22 mouse cellular contexts compared by ENCODE assay signal in genomic region chr17:10087192-10087886, GRCm38 (mm10).
DNase-seq lines count a peak whose midpoint lies in the region; ATAC-seq and TF ChIP-seq lines count a peak whose summit lies in the region.
"Had no signal": no experiment of that assay in that cellular context is flagged by ENCODE, and none has a peak within 500 bp of the region (broad histone marks: within the 10 kb centered on the region; RNA-seq: fewer than 3 reads in every experiment).

No protein-coding gene starts in this region.

- no peak overlapping the region for H3K4me2 ChIP-seq in heart, embryonic 11.5 days
- H3K4me2 ChIP-seq in heart, embryonic 15.5 days, result no peak overlapping the region
- no peak overlapping the region for H3K4me2 ChIP-seq in liver, postnatal 0 days (ENCODE audit: low read depth, low read length)
- H3K4me2 ChIP-seq: embryonic facial prominence, embryonic 13.5 days; forebrain, embryonic 13.5 days; hindbrain, embryonic 15.5 days; kidney, embryonic 15.5 days had no signal

- 32% methylated on average over 7 of the region's 7 CpGs for WGBS in heart, embryonic 11.5 days (ENCODE audit: insufficient replicate concordance)
- 34% methylated on average over 7 of the region's 7 CpGs for WGBS in heart, embryonic 15.5 days
- 57% methylated on average over 7 of the region's 7 CpGs for WGBS in liver, postnatal 0 days (ENCODE audit: insufficient replicate concordance)

- ATAC-seq in heart, embryonic 11.5 days (replicated peaks; ENCODE audit: insufficient number of reproducible peaks, low FRiP score, low TSS enrichment), result 0 out of 2 replicates have a peak, but pooled peaks have one; percentile 26
- peak; percentile 39; the same call in 1 of the 2 replicates for ATAC-seq in heart, embryonic 15.5 days (replicated peaks; ENCODE audit: insufficient number of reproducible peaks, insufficient read depth, low FRiP score, low read depth)
- ATAC-seq in liver, postnatal 0 days, result no peak
- ATAC-seq: CD4-positive, CD25-positive, alpha-beta regulatory T cell, adult 4 months; forebrain, embryonic 13.5 days; forebrain, postnatal 0 days had no signal

- peaks cover 2% of the 10 kb centered on the region; the same call in 1 of the 2 replicates for H3K9me3 ChIP-seq in heart, embryonic 11.5 days (replicated peaks; ENCODE audit: control insufficient read depth, low read length)
- no peaks in the 10 kb centered on the region; the same call in 1 of the 2 replicates for H3K9me3 ChIP-seq in heart, embryonic 15.5 days (replicated peaks)
- H3K9me3 ChIP-seq in liver, postnatal 0 days (ENCODE audit: low read length), result peaks cover 5% of the 10 kb centered on the region; the same call in 1 of the 2 replicates
- H3K9me3 ChIP-seq: embryonic facial prominence, embryonic 13.5 days; forebrain, embryonic 13.5 days; G1E; hindbrain, embryonic 15.5 days had no signal

- no peak overlapping the region for H3K4me3 ChIP-seq in heart, embryonic 11.5 days (ENCODE audit: low read depth, low read length)
- no peak overlapping the region for H3K4me3 ChIP-seq in heart, embryonic 15.5 days
- H3K4me3 ChIP-seq in liver, postnatal 0 days (ENCODE audit: low read depth, low read length), result no peak overlapping the region
- H3K4me3 ChIP-seq: embryonic facial prominence, embryonic 13.5 days; forebrain, embryonic 13.5 days; hindbrain, embryonic 15.5 days; kidney, embryonic 15.5 days had no signal

- 0 out of 2 replicates have a peak overlapping the region, but pooled peaks have one; percentile 47 for H3K27ac ChIP-seq in heart, embryonic 11.5 days (ENCODE audit: low read depth, low read length)
- peak overlapping the region; percentile 53; the same call in 1 of the 2 replicates for H3K27ac ChIP-seq in heart, embryonic 15.5 days
- peak overlapping the region; percentile 6; the same call in 1 of the 2 replicates for H3K27ac ChIP-seq in liver, postnatal 0 days (ENCODE audit: low read depth)
- H3K27ac ChIP-seq: embryonic facial prominence, embryonic 13.5 days; forebrain, embryonic 13.5 days; hindbrain, embryonic 15.5 days; kidney, embryonic 15.5 days had no signal

- no peaks in the 10 kb centered on the region for H3K27me3 ChIP-seq in heart, embryonic 11.5 days (ENCODE audit: control insufficient read depth, insufficient read depth, low read length)
- no peaks in the 10 kb centered on the region for H3K27me3 ChIP-seq in heart, embryonic 15.5 days
- H3K27me3 ChIP-seq in liver, postnatal 0 days (ENCODE audit: insufficient read depth, low read length), result no peaks in the 10 kb centered on the region
- H3K27me3 ChIP-seq: embryonic facial prominence, embryonic 13.5 days; forebrain, embryonic 13.5 days; hindbrain, embryonic 15.5 days; kidney, embryonic 15.5 days had no signal

- H3K4me1 ChIP-seq in heart, embryonic 11.5 days (ENCODE audit: control insufficient read depth, insufficient read depth, low read length), result peaks cover 8% of the 10 kb centered on the region; the same call in 1 of the 2 replicates
- H3K4me1 ChIP-seq in heart, embryonic 15.5 days (replicated peaks), result peaks cover 13% of the 10 kb centered on the region
- H3K4me1 ChIP-seq in liver, postnatal 0 days (ENCODE audit: insufficient read depth), result no peaks in the 10 kb centered on the region
- H3K4me1 ChIP-seq: forebrain, embryonic 13.5 days; hindbrain, embryonic 15.5 days; kidney, embryonic 15.5 days had no signal

- no peaks in the 10 kb centered on the region for H3K36me3 ChIP-seq in heart, embryonic 11.5 days (ENCODE audit: control insufficient read depth, insufficient read depth, low read length)
- H3K36me3 ChIP-seq in heart, embryonic 15.5 days, result no peaks in the 10 kb centered on the region
- H3K36me3 ChIP-seq in liver, postnatal 0 days (replicated peaks; ENCODE audit: insufficient read depth, low read length), result no peaks in the 10 kb centered on the region
- H3K36me3 ChIP-seq: embryonic facial prominence, embryonic 13.5 days; G1E; hindbrain, embryonic 15.5 days; kidney, embryonic 15.5 days had no signal

- no peak for TF ChIP-seq EP300 in liver, postnatal 0 days (IDR thresholded peaks at IDR 0.05; ENCODE audit: low read depth)

- H3K9ac ChIP-seq in heart, embryonic 11.5 days (ENCODE audit: low read depth, low read length), result no peak overlapping the region
- no peak overlapping the region for H3K9ac ChIP-seq in heart, embryonic 15.5 days
- H3K9ac ChIP-seq in liver, postnatal 0 days (replicated peaks), result no peak overlapping the region
- H3K9ac ChIP-seq: embryonic facial prominence, embryonic 13.5 days; forebrain, embryonic 13.5 days; forebrain, postnatal 0 days; hindbrain, embryonic 15.5 days; kidney, embryonic 15.5 days had no signal

- DNase-seq in embryo, embryonic 10.5 days (ENCODE audit: low spot score), result peak; percentile 12
- DNase-seq in embryo, embryonic 10 days (ENCODE audit: low spot score), result no peak
- no peak for DNase-seq in heart, adult 9 months (ENCODE audit: low spot score in 2 of 2)
- no peak for DNase-seq in heart, adult 8-10 months (ENCODE audit: low spot score)
- no peak for DNase-seq in liver, postnatal 0 days
- DNase-seq in liver, result no peak
- DNase-seq: adrenal gland, adult 8-10 months; adrenal gland, postnatal 36 days; B cell, adult 2 months; cerebellum, adult 2 months; cerebellum, postnatal 10 days; forebrain, postnatal 0 days; gastrocnemius, postnatal 14 days; kidney, adult 2 months had no signal

- TF ChIP-seq CTCF in liver, postnatal 0 days (IDR thresholded peaks at IDR 0.05; ENCODE audit: low read depth), result no peak
